Comparison of ENCODE assay signal across 27 mouse cellular contexts in genomic region chr2:135019588-135019987, GRCm38 (mm10).
"Had no signal": no experiment of that assay in that cellular context is flagged by ENCODE, and none has a peak within 500 bp of the region (broad histone marks: within the 10 kb centered on the region; RNA-seq: fewer than 3 reads in every experiment).

No protein-coding gene starts in this region.

- H3K9ac ChIP-seq: embryonic facial prominence, embryonic 12.5 days; embryonic facial prominence, embryonic 13.5 days; embryonic facial prominence, embryonic 15.5 days; forebrain, embryonic 12.5 days; forebrain, embryonic 13.5 days; forebrain, embryonic 15.5 days; forebrain, postnatal 0 days had no signal

- H3K4me1 ChIP-seq: forebrain, embryonic 10.5 days; forebrain, embryonic 12.5 days; forebrain, embryonic 13.5 days had no signal

- H3K36me3 ChIP-seq: embryonic facial prominence, embryonic 10.5 days; embryonic facial prominence, embryonic 12.5 days; embryonic facial prominence, embryonic 13.5 days; embryonic facial prominence, embryonic 15.5 days; forebrain, embryonic 10.5 days; forebrain, embryonic 12.5 days; forebrain, embryonic 15.5 days had no signal

- H3K4me2 ChIP-seq: embryonic facial prominence, embryonic 12.5 days; embryonic facial prominence, embryonic 13.5 days; embryonic facial prominence, embryonic 15.5 days; forebrain, embryonic 12.5 days; forebrain, embryonic 13.5 days; forebrain, embryonic 15.5 days had no signal

- ATAC-seq: forebrain, embryonic 13.5 days; forebrain, embryonic 14.5 days; forebrain, embryonic 15.5 days; forebrain, embryonic 16.5 days; forebrain, postnatal 0 days had no signal

- DNase-seq: cerebellum, adult 8-10 months; cerebellum, adult 9-10 months; cerebellum, adult 9-11 months; cerebellum, postnatal 10 days; cerebellum, postnatal 14 days; cerebellum, postnatal 25 days; cerebellum, postnatal 36 days; embryo, embryonic 11 days; forebrain, postnatal 0 days; gastrocnemius, adult 2 months; gastrocnemius, postnatal 10 days; gastrocnemius, postnatal 14 days; gastrocnemius, postnatal 25 days; gastrocnemius, postnatal 36 days; heart, adult 18-20 months; heart, adult 2 months had no signal

- H3K27me3 ChIP-seq: embryonic facial prominence, embryonic 12.5 days; embryonic facial prominence, embryonic 13.5 days; embryonic facial prominence, embryonic 15.5 days; forebrain, embryonic 12.5 days; forebrain, embryonic 13.5 days; forebrain, embryonic 15.5 days had no signal

- H3K27ac ChIP-seq: embryonic facial prominence, embryonic 10.5 days; embryonic facial prominence, embryonic 12.5 days; embryonic facial prominence, embryonic 13.5 days; embryonic facial prominence, embryonic 15.5 days; forebrain, embryonic 10.5 days; forebrain, embryonic 12.5 days; forebrain, embryonic 13.5 days; forebrain, embryonic 15.5 days; gastrocnemius, adult 2 months; heart, adult 2 months had no signal

- H3K9me3 ChIP-seq: embryonic facial prominence, embryonic 10.5 days; embryonic facial prominence, embryonic 12.5 days; embryonic facial prominence, embryonic 13.5 days; embryonic facial prominence, embryonic 15.5 days; forebrain, embryonic 10.5 days; forebrain, embryonic 12.5 days; forebrain, embryonic 13.5 days; forebrain, embryonic 15.5 days had no signal

- H3K4me3 ChIP-seq: embryonic facial prominence, embryonic 10.5 days; embryonic facial prominence, embryonic 12.5 days; embryonic facial prominence, embryonic 13.5 days; embryonic facial prominence, embryonic 15.5 days; erythroblast, embryonic 14.5 days; forebrain, embryonic 10.5 days; forebrain, embryonic 12.5 days; forebrain, embryonic 13.5 days; forebrain, embryonic 15.5 days; gastrocnemius, adult 2 months; heart, adult 2 months had no signal
